Mouse (Mus musculus): ENCODE data around the gene Hoxb2.

DNA sequence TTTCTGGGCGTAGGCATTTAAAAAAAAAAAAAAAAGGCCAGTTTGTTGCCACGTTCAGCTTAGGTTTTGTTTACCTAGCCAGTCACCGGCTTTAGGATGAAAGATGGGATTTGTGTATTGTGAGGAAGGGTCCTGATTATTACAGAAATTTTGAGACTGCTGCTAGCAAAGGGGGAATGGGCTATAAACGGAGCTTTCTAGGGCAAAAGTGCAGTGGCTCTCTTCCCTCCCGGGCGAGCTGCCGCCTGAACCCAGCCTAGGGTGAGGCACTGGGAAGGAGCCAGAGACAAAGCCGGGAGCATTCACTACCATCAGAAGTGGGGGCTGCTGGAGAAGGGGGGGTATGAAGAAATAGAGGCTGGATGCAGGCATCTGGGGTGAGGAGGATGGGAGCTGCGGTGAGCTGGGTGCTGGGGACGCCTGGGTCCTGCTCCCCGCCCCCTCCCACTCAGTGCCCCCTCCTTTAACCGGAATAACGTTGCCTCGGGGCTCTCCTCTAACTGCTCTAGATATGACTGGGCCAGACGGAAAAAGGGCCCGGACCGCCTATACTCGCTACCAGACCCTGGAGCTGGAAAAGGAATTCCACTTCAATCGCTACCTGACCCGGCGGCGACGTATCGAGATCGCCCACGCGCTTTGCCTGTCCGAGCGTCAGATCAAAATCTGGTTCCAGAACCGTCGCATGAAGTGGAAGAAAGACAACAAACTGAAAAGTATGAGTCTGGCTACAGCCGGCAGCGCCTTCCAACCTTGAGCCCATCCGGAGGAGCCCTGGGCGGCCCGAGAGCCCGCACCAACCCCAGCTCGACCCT is 45.7 kb upstream of the Hoxb2 start:
- TF ChIP-seq POLR2A (IDR thresholded peaks at IDR 0.05; ENCODE audit: low read depth, low read length) (no peak), CTCF (conservative IDR thresholded peaks at IDR 0.05; ENCODE audit: insufficient read depth, insufficient read length, low read depth, low read length) (no peak)

Data from kidney, adult 2 months (tissue).